ENCODE assay signal across 8 mouse cellular contexts in the genomic region with DNA sequence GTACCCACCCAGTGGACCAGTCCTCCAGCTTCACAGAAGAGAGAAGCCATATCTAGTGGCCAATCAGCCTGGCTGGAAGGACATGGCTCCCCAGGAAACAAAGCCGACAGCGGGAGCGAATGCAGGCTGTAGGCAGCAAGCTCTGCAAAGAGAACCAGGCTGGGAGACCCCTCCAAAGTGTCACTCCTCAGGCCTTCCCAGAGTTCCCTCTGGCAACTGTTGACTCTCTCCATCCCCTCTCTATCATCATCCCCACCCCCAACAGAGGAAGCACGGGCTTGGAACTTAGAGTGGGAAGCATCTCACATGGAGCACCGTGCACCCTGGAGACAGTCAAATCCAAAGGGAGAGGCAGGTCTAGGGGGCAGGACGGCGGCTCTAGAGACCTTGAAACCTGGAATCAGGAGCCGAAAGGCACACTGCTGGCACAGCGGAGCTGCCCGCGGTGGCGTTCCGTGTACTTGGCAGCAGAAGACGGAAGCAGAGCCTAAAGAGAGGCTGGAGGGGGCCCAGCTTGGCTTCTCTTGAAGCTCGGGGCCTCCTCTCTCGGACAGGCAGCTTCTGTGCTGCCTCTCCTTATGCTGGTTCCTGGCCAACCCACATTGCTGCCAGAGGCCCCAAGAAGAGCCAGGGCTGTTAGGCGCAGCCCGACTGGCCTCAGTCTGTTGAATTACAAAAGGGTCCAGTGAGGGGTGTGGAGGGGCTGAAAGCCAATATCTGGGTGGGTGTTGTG. TPM values are rescaled to one million over a fixed set of nuclear protein-coding genes. Genes with fewer than 3 reads are reported as not detected.
A peak's percentile ranks its signal among the peaks of the same experiment; 100 is the strongest.
DNase-seq lines count a peak whose midpoint lies in the region; ATAC-seq and TF ChIP-seq lines count a peak whose summit lies in the region.

No protein-coding gene starts in this region.

- H3K36me3 ChIP-seq in lung, embryonic 14.5 days (ENCODE audit: insufficient read depth), result no peaks in the 10 kb centered on the region
- H3K36me3 ChIP-seq in forebrain, embryonic 14.5 days (ENCODE audit: control insufficient read depth, insufficient read depth, low read length), result no peaks in the 10 kb centered on the region
- H3K36me3 ChIP-seq in limb, embryonic 14.5 days (ENCODE audit: control insufficient read depth, insufficient read depth, low read length), result no peaks in the 10 kb centered on the region

- ATAC-seq in lung, embryonic 14.5 days (ENCODE audit: insufficient read depth), result peak; percentile 44
- peak; percentile 72 for ATAC-seq in forebrain, embryonic 14.5 days
- ATAC-seq in limb, embryonic 14.5 days (ENCODE audit: low FRiP score, low read depth), result 0 out of 2 replicates have a peak, but pooled peaks have one; percentile 23

- DNase-seq in lung, embryonic 14.5 days, result peak; percentile 81
- DNase-seq in lung, adult 2 months, result no peak
- DNase-seq in forebrain, embryonic 14.5 days (ENCODE audit: low spot score), result peak; percentile 83
- peak; percentile 84 to 86 for DNase-seq in heart, postnatal 10 days
- DNase-seq in limb, embryonic 14.5 days (ENCODE audit: low spot score), result peak; percentile 55
- DNase-seq in right cerebral cortex, adult 2 months (ENCODE audit: low spot score in 2 of 2), result peak; percentile 45 to 64
- DNase-seq in retina, postnatal 1 day, result no peak
- DNase-seq in embryo, embryonic 10 days (ENCODE audit: low spot score), result no peak

- H3K4me1 ChIP-seq in lung, embryonic 14.5 days (ENCODE audit: insufficient read depth), result peaks cover 21% of the 10 kb centered on the region
- H3K4me1 ChIP-seq in lung, adult 2 months (ENCODE audit: control insufficient read depth, insufficient read depth, low read length), result no peaks in the 10 kb centered on the region
- peaks cover 19% of the 10 kb centered on the region for H3K4me1 ChIP-seq in forebrain, embryonic 14.5 days (ENCODE audit: control insufficient read depth, insufficient read depth, low read length)
- peaks cover 16% of the 10 kb centered on the region for H3K4me1 ChIP-seq in limb, embryonic 14.5 days (ENCODE audit: control insufficient read depth, insufficient read depth, low read length)

- intact Hi-C loops in heart, postnatal 10 days (cut with DNase I), result no loop called here

- H3K27me3 ChIP-seq in lung, embryonic 14.5 days (ENCODE audit: insufficient read depth, low read length), result no peaks in the 10 kb centered on the region
- no peaks in the 10 kb centered on the region for H3K27me3 ChIP-seq in forebrain, embryonic 14.5 days (replicated peaks; ENCODE audit: control insufficient read depth, insufficient read depth, low read length)
- no peaks in the 10 kb centered on the region for H3K27me3 ChIP-seq in limb, embryonic 14.5 days (ENCODE audit: control insufficient read depth, insufficient read depth, low read length)

- whole genome bisulfite sequencing in lung, embryonic 14.5 days, result 49% methylated on average over 18 of the region's 18 CpGs
- 59% methylated on average over 18 of the region's 18 CpGs for WGBS in lung, adult 2 months
- WGBS in forebrain, embryonic 14.5 days, result 56% methylated on average over 18 of the region's 18 CpGs
- WGBS in limb, embryonic 14.5 days, result 70% methylated on average over 18 of the region's 18 CpGs

- no peak overlapping the region for H3K4me3 ChIP-seq in lung, embryonic 14.5 days (ENCODE audit: low read depth, low read length)
- H3K4me3 ChIP-seq in lung, adult 2 months (replicated peaks; ENCODE audit: extremely low read depth, low read depth, low read length), result no peak overlapping the region
- H3K4me3 ChIP-seq in forebrain, embryonic 14.5 days (ENCODE audit: low read depth, low read length), result no peak overlapping the region
- H3K4me3 ChIP-seq in limb, embryonic 14.5 days (replicated peaks; ENCODE audit: low read length), result no peak overlapping the region

- H3K9me3 ChIP-seq in lung, embryonic 14.5 days (ENCODE audit: low read depth, low read length), result no peaks in the 10 kb centered on the region
- no peaks in the 10 kb centered on the region; the same call in 1 of the 2 replicates for H3K9me3 ChIP-seq in forebrain, embryonic 14.5 days (replicated peaks; ENCODE audit: control insufficient read depth, low read length)
- no peaks in the 10 kb centered on the region for H3K9me3 ChIP-seq in limb, embryonic 14.5 days (ENCODE audit: control insufficient read depth, low read length)

- no peak for TF ChIP-seq POLR2A in lung, adult 2 months (IDR thresholded peaks at IDR 0.05; ENCODE audit: borderline replicate concordance, extremely low read depth, low read depth, low read length)
- no peak for TF ChIP-seq POLR2A in limb, embryonic 14.5 days (IDR thresholded peaks at IDR 0.05; ENCODE audit: borderline replicate concordance, extremely low read depth, insufficient read depth, insufficient read length)

- H3K4me2 ChIP-seq in lung, embryonic 14.5 days, result 0 out of 2 replicates have a peak overlapping the region, but pooled peaks have one; percentile 13
- no peak overlapping the region for H3K4me2 ChIP-seq in forebrain, embryonic 14.5 days (ENCODE audit: low read length)
- no peak overlapping the region for H3K4me2 ChIP-seq in limb, embryonic 14.5 days (replicated peaks; ENCODE audit: low read depth, low read length, severe bottlenecking)

- no peak overlapping the region for H3K9ac ChIP-seq in lung, embryonic 14.5 days
- H3K9ac ChIP-seq in forebrain, embryonic 14.5 days (ENCODE audit: low read length), result no peak overlapping the region
- H3K9ac ChIP-seq in limb, embryonic 14.5 days (ENCODE audit: low read depth, low read length, severe bottlenecking), result no peak overlapping the region

- no peak for TF ChIP-seq CTCF in lung, embryonic 14.5 days (IDR thresholded peaks at IDR 0.05; ENCODE audit: low read depth)
- TF ChIP-seq CTCF in lung, adult 2 months (IDR thresholded peaks at IDR 0.05; ENCODE audit: insufficient read depth, low read length), result no peak

- H3K27ac ChIP-seq in lung, embryonic 14.5 days (ENCODE audit: low read depth), result peak overlapping the region; percentile 43; the same call in 1 of the 2 replicates
- peak overlapping the region; percentile 2; the same call in 1 of the 2 replicates for H3K27ac ChIP-seq in forebrain, embryonic 14.5 days (ENCODE audit: low read depth, low read length)
- H3K27ac ChIP-seq in limb, embryonic 14.5 days (replicated peaks; ENCODE audit: low read depth, low read length), result no peak overlapping the region

RNA-seq across cellular contexts. Expression of a gene that starts 41.3 kb away (rescaled TPM):
- polyA plus RNA-seq in lung, embryonic 14.5 days (2014; fragmentation: Nextera tagmentation; extraction: Ambion mirVana), result 3.2 and 3.3 TPM in 2 replicates
- polyA plus RNA-seq in lung, adult 2 months (2012; rRNA removed), result 4.8 and 5.6 TPM in 2 replicates
- polyA plus RNA-seq in forebrain, embryonic 14.5 days (2014; fragmentation: Nextera tagmentation; extraction: Ambion mirVana), result 5.0 TPM in 2 replicates
- 10 to 100 TPM; 12.1 to 13.3 TPM for total RNA-seq in heart, postnatal 10 days (2021)
- 4.3 and 5.6 TPM in 2 replicates for polyA plus RNA-seq in limb, embryonic 14.5 days (2012; rRNA removed)
- polyA plus RNA-seq in limb, embryonic 14.5 days (2014; fragmentation: Nextera tagmentation; extraction: Ambion mirVana), result 2.4 and 2.6 TPM in 2 replicates

Comparison
In these comparisons a context has a peak if more than half of its experiments do, and no peak if none do; other contexts are left out.
1. DNase-seq: peak in lung, embryonic 14.5 days (single experiment), forebrain, embryonic 14.5 days (single experiment), heart, postnatal 10 days (2 of 2), limb, embryonic 14.5 days (single experiment) and right cerebral cortex, adult 2 months (2 of 2); none in lung, adult 2 months (single experiment), retina, postnatal 1 day (single experiment) and embryo, embryonic 10 days (single experiment).
2. Peak in every context shown above with its lines, with median percentiles within 50 percentile points of each other: ATAC-seq.